Mouse (Mus musculus): ENCODE measurements around the gene Rbms3. TPM values are rescaled to one million over a fixed set of nuclear protein-coding genes. Genes with fewer than 3 reads are reported as not detected.
A peak's percentile ranks its signal among the peaks of the same experiment; 100 is the strongest.

The Rbms3 gene
- total RNA-seq, 1 experiment from 2014 or later = not detected

DNA sequence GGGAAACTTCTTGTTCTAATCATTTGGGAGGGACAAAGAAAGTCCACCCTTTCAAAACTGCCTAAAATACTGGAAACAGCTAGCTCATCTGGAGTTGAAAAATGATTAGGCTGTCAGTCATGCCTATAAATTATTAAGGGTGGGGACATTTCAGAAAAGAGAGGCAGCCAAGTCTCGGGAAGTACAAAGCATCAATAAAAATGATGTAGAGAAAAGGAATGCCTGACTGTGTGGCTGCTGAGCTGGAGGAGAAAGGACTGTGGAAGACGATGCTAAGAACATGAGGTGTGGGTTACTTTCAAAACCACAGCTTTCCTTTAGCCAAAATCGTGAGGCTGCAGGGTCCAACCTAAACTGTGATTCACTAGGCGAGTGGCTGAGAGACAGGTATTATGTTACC, 1037.2 kb downstream of the Rbms3 start:
- no peak for ATAC-seq (replicated peaks in 1 of 2; ENCODE audit: insufficient read depth in 1 of 2, low FRiP score in 2 of 2, low TSS enrichment in 1 of 2, low read depth in 1 of 2, poor library complexity in 2 of 2, severe bottlenecking in 2 of 2)

DNA sequence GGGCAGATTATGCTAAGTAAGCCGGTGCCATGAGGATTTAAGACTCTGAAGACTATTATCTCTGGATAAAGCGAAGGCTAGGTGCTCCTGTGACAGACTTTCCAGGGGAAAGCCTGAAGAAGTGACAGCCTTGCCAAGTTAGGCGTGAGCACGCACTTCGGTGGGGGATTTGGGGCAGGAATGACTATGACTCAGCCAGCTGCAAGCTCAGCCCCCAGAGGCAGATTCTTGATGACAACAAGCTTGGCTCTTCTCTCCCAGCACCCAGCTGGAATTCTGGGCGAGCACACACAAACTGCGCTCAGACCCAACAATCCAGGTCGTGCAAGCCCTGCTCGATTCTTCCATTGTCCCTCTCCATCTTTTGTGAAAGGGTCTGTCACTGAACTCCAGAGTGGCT, 1038.6 kb downstream of the Rbms3 start:
- ATAC-seq (replicated peaks in 1 of 2; ENCODE audit: insufficient read depth in 1 of 2, low FRiP score in 2 of 2, low TSS enrichment in 1 of 2, low read depth in 1 of 2, poor library complexity in 2 of 2, severe bottlenecking in 2 of 2) = no peak

DNA sequence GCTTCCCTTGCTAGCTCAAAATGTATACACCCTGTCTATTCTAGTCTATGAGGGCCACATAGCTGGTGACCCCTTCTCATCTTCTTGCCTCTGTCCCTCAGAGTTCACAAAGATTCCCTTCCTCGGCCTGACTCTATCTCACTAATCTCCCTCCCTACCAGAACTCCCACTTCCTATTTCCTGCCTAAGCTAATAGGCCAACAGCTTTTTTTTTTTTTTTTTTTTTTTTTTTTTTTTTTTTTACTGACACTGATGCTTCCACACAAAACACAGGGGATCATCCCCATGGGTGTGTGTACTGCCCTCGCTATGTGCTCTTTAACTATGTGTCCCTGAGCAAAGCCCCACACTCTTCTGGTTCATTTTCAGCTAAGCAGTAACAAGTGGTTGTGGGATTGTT, 1060.0 kb downstream of the Rbms3 start:
- ATAC-seq (replicated peaks in 1 of 2; ENCODE audit: insufficient read depth in 1 of 2, low FRiP score in 2 of 2, low TSS enrichment in 1 of 2, low read depth in 1 of 2, poor library complexity in 2 of 2, severe bottlenecking in 2 of 2) = no peak

DNA sequence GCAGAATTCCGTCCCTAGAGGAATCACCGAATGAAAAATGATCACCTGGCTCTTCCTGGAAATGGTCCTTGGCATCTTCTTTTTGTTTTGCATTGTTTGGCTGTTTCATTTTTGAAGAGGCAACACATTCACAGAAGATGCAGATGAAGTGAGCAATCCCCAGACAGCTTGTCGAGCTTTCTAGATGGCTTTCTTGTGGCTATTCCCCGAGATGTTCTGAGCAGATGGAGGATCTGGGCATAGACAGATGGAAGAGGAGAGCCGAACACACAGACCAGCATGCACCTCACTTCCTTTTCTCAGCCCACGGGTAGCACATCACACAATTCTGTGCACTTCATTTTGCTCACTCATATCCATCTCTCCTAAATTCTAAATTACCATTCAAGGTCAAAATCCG, 1063.0 kb downstream of the Rbms3 start:
- no peak for ATAC-seq (replicated peaks in 1 of 2; ENCODE audit: insufficient read depth in 1 of 2, low FRiP score in 2 of 2, low TSS enrichment in 1 of 2, low read depth in 1 of 2, poor library complexity in 2 of 2, severe bottlenecking in 2 of 2)

DNA sequence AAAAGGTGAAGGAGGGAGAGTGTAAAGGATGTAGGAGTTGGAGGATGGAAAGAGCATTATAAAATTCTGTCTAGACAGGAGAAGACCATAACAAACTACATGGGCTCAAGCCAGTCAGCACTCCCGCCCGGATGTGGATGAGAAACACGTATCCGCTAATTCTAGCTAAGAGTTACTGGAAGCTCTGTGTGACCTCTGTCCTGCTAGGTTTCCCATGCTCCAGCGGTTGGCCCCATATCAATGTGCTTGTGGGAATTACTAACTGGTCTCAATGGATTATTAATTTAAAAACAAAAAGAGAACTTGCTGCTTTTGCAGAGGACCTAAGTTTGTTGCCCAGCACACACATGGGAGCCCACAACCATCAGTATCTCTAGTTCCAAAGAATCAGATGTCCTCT, 1071.9 kb downstream of the Rbms3 start:
- no peak for ATAC-seq (replicated peaks in 1 of 2; ENCODE audit: insufficient read depth in 1 of 2, low FRiP score in 2 of 2, low TSS enrichment in 1 of 2, low read depth in 1 of 2, poor library complexity in 2 of 2, severe bottlenecking in 2 of 2)

DNA sequence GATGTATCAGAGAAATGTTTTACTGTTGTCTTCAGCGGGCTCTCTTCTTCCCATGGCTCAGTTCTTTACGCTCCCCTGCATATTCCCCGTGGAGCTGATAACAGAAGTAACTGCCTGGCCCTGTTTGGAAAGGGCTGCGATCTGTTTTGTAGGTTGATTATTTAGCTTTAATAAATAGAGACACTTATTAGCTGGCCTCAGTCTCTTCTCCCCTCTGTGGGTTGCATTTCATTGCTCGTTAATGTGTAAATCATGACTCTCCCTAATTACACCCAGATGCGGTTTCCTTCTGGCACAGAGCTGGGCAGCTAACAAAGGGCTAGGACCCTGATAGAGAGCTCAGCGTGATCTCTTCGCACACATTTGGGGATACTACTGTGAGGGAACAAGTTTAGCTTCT, 1073.1 kb downstream of the Rbms3 start:
- ATAC-seq (replicated peaks in 1 of 2; ENCODE audit: insufficient read depth in 1 of 2, low FRiP score in 2 of 2, low TSS enrichment in 1 of 2, low read depth in 1 of 2, poor library complexity in 2 of 2, severe bottlenecking in 2 of 2) = no peak

DNA sequence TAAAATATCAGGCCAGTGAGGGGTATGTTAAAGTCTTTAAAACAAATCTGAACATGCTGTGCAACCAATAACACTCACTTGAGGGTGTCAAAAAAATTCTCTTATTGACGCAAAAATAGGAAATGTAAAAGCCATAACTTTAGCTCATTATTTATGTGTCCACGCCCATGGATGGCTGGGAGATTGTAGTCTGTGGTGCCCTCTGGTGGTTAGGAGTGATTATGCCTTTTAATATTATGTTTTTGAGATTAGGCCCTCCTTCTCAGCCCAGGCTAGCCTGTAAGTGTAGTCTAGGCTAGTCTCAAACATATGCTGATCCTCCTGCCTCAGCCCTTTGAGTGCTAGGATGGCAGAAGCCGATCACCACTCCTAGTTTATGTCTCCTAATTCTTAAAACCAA, 1076.5 kb downstream of the Rbms3 start:
- ATAC-seq (replicated peaks in 1 of 2; ENCODE audit: insufficient read depth in 1 of 2, low FRiP score in 2 of 2, low TSS enrichment in 1 of 2, low read depth in 1 of 2, poor library complexity in 2 of 2, severe bottlenecking in 2 of 2) = peak; percentile 53 to 66; a peak in 1 of 4 replicates

DNA sequence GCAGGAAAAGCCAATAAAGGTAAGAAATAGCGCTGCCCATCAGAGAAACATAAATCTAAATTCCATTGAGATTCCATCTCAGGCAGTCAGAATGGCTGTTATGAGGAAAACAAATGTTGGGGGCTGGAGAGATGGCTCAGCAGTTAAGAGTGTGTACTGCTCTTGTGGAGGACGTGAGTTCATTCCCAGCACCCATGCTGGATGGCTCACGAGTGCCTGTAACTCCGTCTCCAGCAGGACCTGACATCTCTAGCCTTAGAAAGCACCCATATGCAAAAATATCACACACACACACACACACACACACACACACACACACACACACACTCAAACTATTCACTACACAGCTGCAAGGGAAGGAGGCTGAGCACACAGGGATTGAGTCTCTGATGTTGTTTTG, 1083.6 kb downstream of the Rbms3 start:
- no peak for ATAC-seq (replicated peaks in 1 of 2; ENCODE audit: insufficient read depth in 1 of 2, low FRiP score in 2 of 2, low TSS enrichment in 1 of 2, low read depth in 1 of 2, poor library complexity in 2 of 2, severe bottlenecking in 2 of 2)

DNA sequence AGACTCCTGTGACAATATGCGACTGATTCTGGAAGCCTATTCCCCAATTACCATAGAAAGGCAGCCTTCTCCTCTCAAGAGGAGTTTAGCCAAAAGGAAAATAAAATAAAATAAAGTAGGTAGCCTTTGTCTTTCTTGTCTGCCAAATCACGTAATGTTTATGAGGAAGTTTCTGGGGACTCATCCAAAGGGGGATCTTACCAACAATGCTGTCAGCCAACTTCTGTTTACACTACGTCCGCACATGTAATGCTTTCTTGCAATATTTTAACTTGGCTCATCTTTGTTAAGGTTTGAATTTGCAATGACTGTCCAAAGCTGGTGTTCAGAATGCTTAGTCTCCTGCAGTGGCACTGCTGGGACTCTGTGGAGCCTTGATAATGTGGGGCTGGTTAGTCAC, 1086.9 kb downstream of the Rbms3 start:
- ATAC-seq (replicated peaks in 1 of 2; ENCODE audit: insufficient read depth in 1 of 2, low FRiP score in 2 of 2, low TSS enrichment in 1 of 2, low read depth in 1 of 2, poor library complexity in 2 of 2, severe bottlenecking in 2 of 2) = no peak

DNA sequence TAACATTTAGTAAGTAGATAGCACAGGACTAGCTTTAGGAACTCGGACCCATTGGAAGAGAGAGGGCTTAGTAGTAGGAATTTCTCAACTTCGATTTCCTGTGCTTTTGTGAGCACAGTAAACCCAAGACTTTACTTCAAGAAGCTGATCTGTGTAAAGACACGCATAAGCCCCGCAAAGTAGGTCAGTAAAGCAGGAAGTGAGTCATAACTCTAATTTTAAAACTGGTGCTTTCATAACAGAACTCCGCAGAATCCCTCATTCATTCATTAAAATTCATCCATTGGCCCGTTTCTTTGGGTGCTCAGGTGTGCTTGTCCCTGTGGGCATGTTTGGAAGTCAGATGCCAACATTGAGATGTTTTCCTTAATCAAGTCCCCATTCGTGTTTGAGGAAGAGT, 1087.7 kb downstream of the Rbms3 start:
- ATAC-seq (replicated peaks in 1 of 2; ENCODE audit: insufficient read depth in 1 of 2, low FRiP score in 2 of 2, low TSS enrichment in 1 of 2, low read depth in 1 of 2, poor library complexity in 2 of 2, severe bottlenecking in 2 of 2) = no peak

DNA sequence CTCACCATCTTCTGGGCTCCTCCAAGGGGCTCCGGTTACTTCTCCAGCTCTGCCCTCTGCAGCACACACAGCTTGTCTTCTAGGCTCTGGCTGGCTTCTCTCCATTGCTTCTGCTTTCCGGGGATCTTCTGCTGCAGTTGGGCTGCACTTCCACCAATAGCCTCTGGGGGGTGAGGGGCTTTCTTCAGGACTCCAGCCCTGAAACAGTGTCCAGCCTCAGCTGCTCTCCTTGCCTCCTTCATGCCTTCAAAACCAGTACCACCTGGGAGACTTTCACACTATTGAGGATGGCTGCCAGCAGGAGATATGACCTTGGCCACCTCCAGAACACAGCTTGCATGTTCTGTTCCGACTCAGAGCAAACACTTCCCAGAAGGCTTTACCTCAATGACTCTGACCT, 1094.0 kb downstream of the Rbms3 start:
- peak; percentile 45 to 69; a peak in 3 of 4 replicates for ATAC-seq (replicated peaks in 1 of 2; ENCODE audit: insufficient read depth in 1 of 2, low FRiP score in 2 of 2, low TSS enrichment in 1 of 2, low read depth in 1 of 2, poor library complexity in 2 of 2, severe bottlenecking in 2 of 2)

DNA sequence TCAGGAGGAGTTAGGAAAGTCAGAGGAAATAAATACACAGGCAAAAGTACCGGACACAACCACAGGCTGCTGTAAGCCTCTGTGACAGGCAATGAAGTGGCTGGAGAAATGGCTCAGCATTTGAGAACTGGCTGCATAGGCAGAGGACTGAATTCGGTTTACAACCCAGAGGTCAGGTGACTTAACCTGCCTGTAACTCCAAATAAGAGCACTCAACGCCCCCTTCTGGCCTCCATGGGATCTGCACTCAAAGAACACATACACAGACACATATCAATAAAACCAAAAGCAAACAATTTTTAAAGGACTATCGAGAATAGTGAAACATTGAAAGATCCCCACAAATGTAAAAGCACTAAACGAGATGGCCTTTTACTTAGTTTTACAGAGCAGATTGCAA, 1096.3 kb downstream of the Rbms3 start:
- no peak for ATAC-seq (replicated peaks in 1 of 2; ENCODE audit: insufficient read depth in 1 of 2, low FRiP score in 2 of 2, low TSS enrichment in 1 of 2, low read depth in 1 of 2, poor library complexity in 2 of 2, severe bottlenecking in 2 of 2)

DNA sequence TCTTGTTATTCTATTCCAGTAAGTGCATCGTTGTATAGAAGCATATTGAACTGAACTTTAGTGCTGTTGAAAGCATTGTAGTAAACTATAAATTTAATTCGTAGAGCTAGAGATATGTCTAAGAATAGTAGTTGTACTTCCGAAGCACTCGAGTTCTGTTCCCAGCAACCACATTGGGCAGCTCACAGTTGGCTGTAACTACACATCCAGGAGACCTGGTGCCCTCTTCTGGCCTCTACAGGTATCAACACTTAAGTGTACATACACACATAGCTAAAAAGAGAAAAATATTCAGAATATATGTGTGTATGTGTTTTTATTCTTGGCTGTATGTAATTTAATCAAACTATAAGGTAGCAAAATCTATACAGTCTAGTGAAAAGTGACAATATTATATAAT, 1098.6 kb downstream of the Rbms3 start:
- no peak for ATAC-seq (replicated peaks in 1 of 2; ENCODE audit: insufficient read depth in 1 of 2, low FRiP score in 2 of 2, low TSS enrichment in 1 of 2, low read depth in 1 of 2, poor library complexity in 2 of 2, severe bottlenecking in 2 of 2)

DNA sequence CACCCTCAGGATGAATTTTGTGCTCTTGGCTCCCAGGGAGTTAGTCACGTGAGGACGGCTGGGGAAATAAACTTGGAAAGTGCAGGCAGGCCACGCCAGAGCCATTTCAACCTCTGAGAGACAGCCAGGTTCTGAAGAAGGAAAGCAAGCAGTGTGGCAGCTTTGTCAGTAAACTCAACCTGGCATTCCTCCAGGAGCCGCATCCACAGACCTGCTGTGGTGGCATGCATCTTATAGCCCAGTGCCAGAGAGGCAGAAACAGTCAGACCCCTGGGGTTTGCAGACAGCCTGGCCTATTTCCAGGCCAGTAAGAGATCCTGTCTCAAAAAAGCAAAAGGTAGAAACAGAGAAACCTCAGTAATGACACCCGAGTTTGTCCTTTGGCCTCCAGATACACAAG, 1105.3 kb downstream of the Rbms3 start:
- no peak for ATAC-seq (replicated peaks in 1 of 2; ENCODE audit: insufficient read depth in 1 of 2, low FRiP score in 2 of 2, low TSS enrichment in 1 of 2, low read depth in 1 of 2, poor library complexity in 2 of 2, severe bottlenecking in 2 of 2)

Measured in hematopoietic stem cell, adult 5-6 weeks (primary cell).